22 mouse cellular contexts compared by ENCODE assay signal in genomic region chr15:27697632-27698031, GRCm38 (mm10). TPM values are rescaled to one million over a fixed set of nuclear protein-coding genes. Genes with fewer than 3 reads are reported as not detected.
DNase-seq lines count a peak whose midpoint lies in the region; ATAC-seq and TF ChIP-seq lines count a peak whose summit lies in the region.
"Had no signal": no experiment of that assay in that cellular context is flagged by ENCODE, and none has a peak within 500 bp of the region (broad histone marks: within the 10 kb centered on the region; RNA-seq: fewer than 3 reads in every experiment).

No protein-coding gene starts in this region.

- peak; percentile 8 for DNase-seq in midbrain, embryonic 11.5 days (ENCODE audit: low spot score, missing footprints)
- DNase-seq in midbrain, postnatal 0 days (ENCODE audit: low spot score) = no peak
- DNase-seq in frontal cortex, adult 2 months (ENCODE audit: extremely low spot score in 1 of 2, low spot score in 1 of 2) = no peak
- DNase-seq in neural tube, embryonic 10.5 days (ENCODE audit: extremely low spot score, low spot score) = no peak
- DNase-seq in layer of hippocampus, postnatal 10 days (ENCODE audit: low spot score in 2 of 2) = no peak
- DNase-seq: adrenal gland, adult 2 months; adrenal gland, adult 8-10 months; adrenal gland, postnatal 10 days; adrenal gland, postnatal 14 days; adrenal gland, postnatal 25 days; adrenal gland, postnatal 36 days; B cell, adult 2 months; cerebellum, adult 11 months; cerebellum, adult 11-12 months had no signal

- H3K4me1 ChIP-seq in midbrain, embryonic 11.5 days (ENCODE audit: control insufficient read depth, insufficient read depth, low read length) = no peaks in the 10 kb centered on the region; the same call in 1 of the 2 replicates
- no peaks in the 10 kb centered on the region for H3K4me1 ChIP-seq in midbrain, postnatal 0 days (ENCODE audit: insufficient read depth, low read length)

- WGBS in midbrain, embryonic 11.5 days = 90% methylated on average over 5 of the region's 5 CpGs
- 97% methylated on average over 5 of the region's 5 CpGs for WGBS in midbrain, postnatal 0 days

- no peak for ATAC-seq in midbrain, embryonic 11.5 days (ENCODE audit: low FRiP score)
- ATAC-seq in midbrain, postnatal 0 days (ENCODE audit: low FRiP score) = no peak
- ATAC-seq in granulocyte monocyte progenitor cell, adult 5-6 weeks (replicated peaks; ENCODE audit: poor library complexity, severe bottlenecking) = peak; percentile 58
- peak; percentile 58 for ATAC-seq in megakaryocyte, adult 5-6 weeks (ENCODE audit: poor library complexity, severe bottlenecking)
- ATAC-seq in megakaryocyte progenitor cell, adult 5-6 weeks (replicated peaks; ENCODE audit: poor library complexity) = peak; percentile 39; the same call in 1 of the 2 replicates
- ATAC-seq: activated CD4-positive, CD25-positive, alpha-beta regulatory T cell, adult 4 months; CD4-positive, CD25-positive, alpha-beta regulatory T cell, adult 4 months; Patski had no signal

- no peaks in the 10 kb centered on the region for H3K9me3 ChIP-seq in midbrain, embryonic 11.5 days (ENCODE audit: control insufficient read depth, low read length)
- no peaks in the 10 kb centered on the region for H3K9me3 ChIP-seq in midbrain, postnatal 0 days (ENCODE audit: low read length)

- H3K27ac ChIP-seq in midbrain, embryonic 11.5 days (ENCODE audit: low read depth, low read length) = no peak overlapping the region
- H3K27ac ChIP-seq in midbrain, postnatal 0 days (ENCODE audit: low read depth, low read length) = no peak overlapping the region

- H3K9ac ChIP-seq in midbrain, embryonic 11.5 days (ENCODE audit: low read length) = no peak overlapping the region
- no peak overlapping the region for H3K9ac ChIP-seq in midbrain, postnatal 0 days (replicated peaks; ENCODE audit: low read length, poor library complexity, severe bottlenecking)

- no peak overlapping the region for H3K4me3 ChIP-seq in midbrain, embryonic 11.5 days (ENCODE audit: low read depth, low read length)
- no peak overlapping the region for H3K4me3 ChIP-seq in midbrain, postnatal 0 days (ENCODE audit: low read depth, low read length)

- H3K36me3 ChIP-seq in midbrain, embryonic 11.5 days (ENCODE audit: control insufficient read depth, insufficient read depth, low read length) = no peaks in the 10 kb centered on the region
- no peaks in the 10 kb centered on the region for H3K36me3 ChIP-seq in midbrain, postnatal 0 days (ENCODE audit: insufficient read depth, low read length)
- H3K36me3 ChIP-seq: G1E had no signal

- no peaks in the 10 kb centered on the region for H3K27me3 ChIP-seq in midbrain, embryonic 11.5 days (ENCODE audit: control insufficient read depth, insufficient read depth, low read length)
- H3K27me3 ChIP-seq in midbrain, postnatal 0 days (ENCODE audit: insufficient read depth, low read length) = no peaks in the 10 kb centered on the region
- H3K27me3 ChIP-seq: CH12.LX had no signal

- no peak for TF ChIP-seq CTCF in midbrain, postnatal 0 days (IDR thresholded peaks at IDR 0.05)

- H3K4me2 ChIP-seq in midbrain, embryonic 11.5 days = no peak overlapping the region
- H3K4me2 ChIP-seq in midbrain, postnatal 0 days (ENCODE audit: low read depth, low read length, poor library complexity, severe bottlenecking) = no peak overlapping the region

RNA-seq across cellular contexts. Expression of gene Otulinl, which starts 16.3 kb away (rescaled TPM):
- 6.1 and 7.5 TPM in 2 replicates for polyA plus RNA-seq in midbrain, embryonic 11.5 days (2014; fragmentation: Nextera tagmentation; extraction: Ambion mirVana)
- 6.2 and 6.4 TPM in 2 replicates for total RNA-seq in midbrain, postnatal 0 days (2014; rRNA removed)
- polyA plus RNA-seq in midbrain, postnatal 0 days (2015; fragmentation: Nextera tagmentation; extraction: Ambion mirVana) = 13.0 and 14.9 TPM in 2 replicates
- total RNA-seq in granulocyte monocyte progenitor cell, adult 5-6 weeks (2014; fragmentation: Nextera tagmentation) = 56.7 and 73.7 TPM in 2 replicates
- total RNA-seq in granulocyte monocyte progenitor cell, adult 5-6 weeks (2017) = 29.6 and 35.3 TPM in 2 replicates
- total RNA-seq in megakaryocyte, adult 5-6 weeks (2015) = 215 and 219 TPM in 2 replicates
- total RNA-seq in megakaryocyte, adult 5-6 weeks (2017) = 83.1 and 85.6 TPM in 2 replicates
- 69.7 and 87.3 TPM in 2 replicates for total RNA-seq in megakaryocyte progenitor cell, adult 5-6 weeks (2015)
- total RNA-seq in megakaryocyte progenitor cell, adult 5-6 weeks (2017) = 30.3 and 37.4 TPM in 2 replicates
- polyA plus RNA-seq in frontal cortex, adult 2 months (2012; rRNA removed) = 18.3 and 21.0 TPM in 2 replicates
- 10 to 100 TPM; 20.8 to 24.9 TPM for total RNA-seq in layer of hippocampus, postnatal 10 days (2021)
- total RNA-seq: G1E had no signal
- polyA plus RNA-seq: G1E had no signal

Comparison
In these comparisons a context has a peak if more than half of its experiments do, and no peak if none do; other contexts are left out.
1. ATAC-seq: peak in granulocyte monocyte progenitor cell, adult 5-6 weeks (single experiment), megakaryocyte, adult 5-6 weeks (single experiment) and megakaryocyte progenitor cell, adult 5-6 weeks (single experiment); none in midbrain, embryonic 11.5 days (single experiment) and midbrain, postnatal 0 days (single experiment).